Mouse (Mus musculus) frontal cortex, adult (tissue): ENCODE data around the gene Cwc25.
"Not testable (repeated sequence)": the region's sequence is repeated elsewhere in the genome, so short reads cannot be mapped to it uniquely, and the experiment has no call there.

Experiments used
- ATAC-seq: cut with Nextera tagmentation; 2 replicates; pipeline ENCODE4 v1.9.2; 2017; ENCODE audit warnings: mild to moderate bottlenecking, moderate library complexity, mixed read lengths; ENCODE audit not compliant: low TSS enrichment

Cwc25 gene

DNA sequence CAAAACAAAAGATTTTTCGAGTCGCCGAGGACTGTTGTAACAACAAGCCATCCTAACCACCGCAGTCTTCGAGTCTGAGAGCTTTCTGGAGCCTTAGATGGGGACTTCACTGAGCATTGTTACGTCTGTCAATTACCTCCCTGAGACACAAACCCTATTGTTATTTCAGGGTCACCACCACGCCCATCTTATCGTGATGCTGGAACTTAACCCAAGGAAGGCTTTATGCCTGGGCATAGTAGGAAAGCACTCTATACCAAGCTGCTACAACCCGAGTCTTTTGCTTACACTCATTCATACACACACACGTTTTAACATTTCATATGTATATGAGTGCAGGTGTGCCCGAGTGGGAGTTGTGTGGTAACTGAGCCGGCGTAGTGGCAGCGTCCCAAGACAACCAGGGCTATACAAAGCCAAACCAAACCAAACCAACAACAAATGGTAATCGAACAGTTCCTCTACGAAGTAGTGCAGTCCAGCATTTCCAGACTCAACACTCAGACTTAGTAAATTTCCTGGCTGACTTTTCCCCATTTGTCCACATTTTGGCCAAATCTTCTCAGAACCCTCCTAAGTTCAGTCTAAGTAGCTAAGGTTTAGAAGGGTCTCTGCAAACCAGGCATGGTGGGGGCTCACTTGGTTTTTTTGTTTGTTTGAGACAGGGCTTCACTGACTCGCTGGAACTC lies 9.6 kb upstream of the Cwc25 start, which contains the start of gene 1700001P01Rik:
Gene 1700001P01Rik, minus strand, starts transcription at position 111 of the 689 bp plus-strand sequence.
- no peak for ATAC-seq

DNA sequence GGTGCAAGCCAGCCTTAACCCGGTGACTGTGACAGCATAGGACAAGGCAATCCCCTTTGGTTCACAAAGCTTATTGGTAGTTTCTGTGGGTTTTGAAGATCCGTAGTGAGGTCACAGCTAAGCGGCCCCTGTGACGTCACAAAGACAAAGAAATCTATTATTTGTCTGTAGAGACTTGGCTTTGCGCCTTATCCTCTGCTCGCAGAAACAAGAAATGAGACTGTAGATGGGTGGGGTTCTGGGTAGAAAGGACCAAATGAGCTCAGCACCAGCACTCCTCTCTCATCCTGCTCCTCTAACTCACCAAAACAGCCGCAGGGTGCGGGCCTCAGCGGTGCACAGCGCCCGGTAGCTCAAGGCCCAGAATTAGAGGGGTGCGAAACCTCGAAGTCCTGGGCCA lies 8.8 kb upstream of the Cwc25 start:
- ATAC-seq, result no peak

- ATAC-seq, result no peak
These were observed 5.1 kb upstream of the Cwc25 start for GRCm38 (mm10) chr11:97771410-97771809.

- ATAC-seq, result no peak
These were observed 3.3 kb upstream of the Cwc25 start for GRCm38 (mm10) chr11:97769704-97770103.

- no peak for ATAC-seq
These were observed 4.7 kb downstream of the Cwc25 start for GRCm38 (mm10) chr11:97761638-97762037.

DNA sequence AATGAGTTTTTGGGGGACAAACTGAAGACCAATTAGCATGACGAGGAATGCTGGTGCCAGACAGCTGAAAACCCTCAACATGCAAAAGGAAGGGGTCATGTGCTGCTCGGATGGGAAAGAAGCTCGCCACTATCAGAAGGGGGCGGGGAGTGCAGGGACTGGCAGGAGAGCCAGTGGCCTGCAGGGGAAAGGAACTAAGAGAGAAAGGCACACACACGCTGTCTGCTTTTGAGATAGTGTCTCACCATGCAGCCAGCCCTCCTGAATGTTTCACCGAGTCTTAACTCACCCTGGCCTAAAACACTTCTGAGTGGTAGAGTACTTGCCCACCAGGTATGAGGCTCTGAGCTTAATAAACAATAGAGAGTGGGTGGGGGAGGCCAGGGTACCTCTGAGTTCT lies 7.4 kb downstream of the Cwc25 start:
- ATAC-seq, result no peak

DNA sequence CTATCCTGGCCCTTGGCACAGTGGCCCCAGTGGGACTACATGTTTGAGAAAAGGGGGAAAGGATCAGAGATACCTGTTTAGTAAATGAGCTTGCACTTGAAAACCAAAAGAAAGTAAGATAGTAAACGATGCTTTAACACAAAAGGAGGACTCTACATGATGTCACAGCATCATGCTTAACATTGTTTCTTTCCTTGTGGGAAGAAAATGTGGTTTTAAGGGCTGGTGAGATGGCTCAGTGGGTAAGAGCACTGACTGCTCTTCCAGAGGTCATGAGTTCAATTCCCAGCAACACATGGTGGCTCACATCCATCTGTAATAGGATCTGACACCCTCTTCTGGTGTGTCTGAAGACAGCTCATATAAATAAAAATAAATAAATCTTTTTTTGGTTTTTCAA lies 8.2 kb downstream of the Cwc25 start:
- no peak for ATAC-seq

GRCm38 (mm10) chr11:97753277-97753676 lies 13.1 kb downstream of the Cwc25 start:
- peak; percentile 94 for ATAC-seq

- no peak for ATAC-seq
These were observed 17.9 kb downstream of the Cwc25 start for GRCm38 (mm10) chr11:97748496-97748895.

- ATAC-seq, result no peak
These were observed 18.6 kb downstream of the Cwc25 start for GRCm38 (mm10) chr11:97747773-97748172.

GRCm38 (mm10) chr11:97745331-97745721 lies 21.0 kb downstream of the Cwc25 start:
- no peak for ATAC-seq

DNA sequence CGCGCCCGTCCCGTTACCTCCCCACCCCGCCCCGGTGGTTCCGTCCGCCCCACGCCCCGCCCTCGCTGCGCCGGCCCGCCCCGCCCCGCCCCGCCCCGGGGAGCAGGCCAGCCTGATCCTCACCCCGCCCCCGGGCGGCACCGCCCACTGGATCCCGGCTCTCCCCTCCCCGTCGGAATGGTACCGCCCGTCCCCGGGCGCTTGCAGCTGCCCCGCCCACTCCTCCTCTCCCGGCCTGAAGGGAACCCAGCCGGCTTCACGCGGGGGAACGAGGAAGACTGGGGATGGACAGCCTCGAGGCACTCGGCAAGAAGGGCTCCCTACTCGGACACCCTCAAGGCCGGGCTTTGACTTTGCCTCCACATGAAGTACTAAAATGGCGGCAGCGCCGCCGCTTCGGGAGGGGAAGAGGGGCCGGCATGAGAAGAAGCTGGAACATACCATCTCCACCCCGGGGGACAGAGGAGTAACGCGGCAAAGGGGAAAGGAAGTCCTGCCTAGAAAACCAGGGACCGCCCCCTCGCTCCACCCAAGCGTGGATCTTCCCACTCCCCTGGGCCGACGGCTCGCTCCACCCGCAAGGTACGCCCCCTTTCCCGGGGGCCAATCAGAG lies 21.5 kb downstream of the Cwc25 start:
- ATAC-seq, result peak; percentile 87

DNA sequence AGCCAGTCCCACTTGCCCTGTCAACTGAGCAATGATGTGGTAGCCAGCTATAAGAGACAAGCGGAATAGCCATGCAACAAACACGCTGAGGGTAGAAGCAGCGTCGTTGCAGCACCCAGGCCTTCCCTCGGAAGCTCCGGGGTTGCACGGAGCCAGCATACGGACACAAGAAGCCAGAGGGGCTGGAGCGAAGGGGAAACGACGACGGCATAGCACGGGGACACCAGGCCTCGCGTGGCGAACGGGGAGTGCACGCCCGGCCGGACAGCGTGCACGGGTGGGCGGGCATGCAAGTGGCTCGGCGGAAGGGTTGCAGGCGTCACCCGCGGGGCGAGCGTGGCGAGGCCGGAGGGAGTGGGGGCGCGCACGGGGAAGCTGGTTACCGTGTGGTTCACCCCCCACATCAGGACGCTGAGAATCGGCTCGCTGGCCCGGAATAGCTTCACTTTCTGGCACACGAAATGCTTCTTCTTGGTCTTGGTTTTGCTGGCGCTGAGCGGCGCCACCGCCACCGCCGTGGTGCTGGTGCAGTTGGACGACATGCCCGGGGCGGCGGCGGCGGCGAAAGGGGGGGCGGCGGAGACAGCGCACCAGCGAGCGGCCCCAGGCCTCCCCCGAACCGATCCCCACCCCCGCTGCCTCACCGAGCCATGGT lies 22.2 kb downstream of the Cwc25 start, which contains the start of gene Pip4k2b:
Gene Pip4k2b, minus strand, starts transcription at position 642 of the 655 bp plus-strand sequence.
- peak; percentile 17; the same call in 1 of the 2 replicates for ATAC-seq

GRCm38 (mm10) chr11:97743423-97743822 lies 22.9 kb downstream of the Cwc25 start:
- ATAC-seq, result no peak

- ATAC-seq, result no peak
These were observed 23.8 kb downstream of the Cwc25 start for GRCm38 (mm10) chr11:97742591-97742990.

- no peak for ATAC-seq
These were observed 24.2 kb downstream of the Cwc25 start for GRCm38 (mm10) chr11:97742157-97742556.

GRCm38 (mm10) chr11:97740190-97740589 lies 26.2 kb downstream of the Cwc25 start:
- ATAC-seq, result no peak

DNA sequence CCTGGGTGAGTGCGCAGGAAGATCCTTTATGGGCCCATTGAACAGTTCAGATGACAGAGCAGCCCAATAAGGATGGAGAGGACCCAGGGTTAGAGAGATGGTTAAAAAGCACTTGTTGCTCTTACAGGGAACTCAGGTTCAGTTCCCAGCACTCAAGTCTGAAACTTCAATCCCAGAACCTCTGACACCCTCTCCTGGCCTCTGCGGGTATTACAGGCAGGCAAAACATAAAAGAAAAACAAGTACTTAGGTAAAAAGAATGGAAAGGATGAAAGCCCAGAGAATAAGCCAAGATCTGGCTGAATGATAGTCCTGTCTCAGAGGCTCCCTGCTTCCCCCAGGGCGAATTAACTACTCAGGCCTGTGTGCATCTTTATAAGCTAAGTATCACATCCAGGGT lies 27.2 kb downstream of the Cwc25 start:
- no peak for ATAC-seq

DNA sequence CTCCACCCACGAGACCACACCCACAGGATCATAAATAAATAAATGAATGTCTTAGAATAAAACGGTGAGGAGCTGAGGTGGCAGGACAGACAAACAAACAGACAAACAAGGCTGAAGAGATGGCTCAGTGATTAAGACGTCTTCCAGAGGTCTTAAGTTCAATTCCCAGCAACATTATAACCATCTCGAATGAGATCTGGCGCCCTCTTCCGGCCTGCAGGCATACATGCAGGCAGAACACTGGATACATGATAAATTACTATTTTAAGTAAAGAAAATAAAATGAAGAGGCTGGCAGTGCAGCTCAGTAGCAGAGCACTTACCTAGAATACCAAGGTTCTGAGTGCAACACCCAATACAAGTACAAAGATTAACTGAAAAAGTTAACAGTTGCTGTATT lies 27.7 kb downstream of the Cwc25 start:
- no peak for ATAC-seq

DNA sequence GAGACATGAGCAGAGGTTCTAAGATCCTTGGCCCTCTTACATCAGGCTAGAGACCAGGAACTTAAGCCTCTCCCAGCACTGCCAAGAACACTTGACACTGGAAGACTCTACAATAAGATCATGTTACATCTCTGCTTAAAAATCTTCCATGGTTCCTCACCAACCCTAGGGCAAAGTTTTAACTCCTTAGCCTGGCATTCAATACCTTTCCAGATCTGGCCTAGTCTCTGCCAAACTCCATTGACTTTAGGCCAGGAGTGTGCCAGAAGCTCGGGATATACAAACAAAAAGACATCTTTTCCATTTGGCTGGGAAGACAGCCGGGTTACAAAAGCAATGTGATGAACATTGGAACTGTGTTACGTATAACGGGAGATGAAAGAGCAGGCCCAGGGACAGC lies 28.8 kb downstream of the Cwc25 start:
- no peak for ATAC-seq

DNA sequence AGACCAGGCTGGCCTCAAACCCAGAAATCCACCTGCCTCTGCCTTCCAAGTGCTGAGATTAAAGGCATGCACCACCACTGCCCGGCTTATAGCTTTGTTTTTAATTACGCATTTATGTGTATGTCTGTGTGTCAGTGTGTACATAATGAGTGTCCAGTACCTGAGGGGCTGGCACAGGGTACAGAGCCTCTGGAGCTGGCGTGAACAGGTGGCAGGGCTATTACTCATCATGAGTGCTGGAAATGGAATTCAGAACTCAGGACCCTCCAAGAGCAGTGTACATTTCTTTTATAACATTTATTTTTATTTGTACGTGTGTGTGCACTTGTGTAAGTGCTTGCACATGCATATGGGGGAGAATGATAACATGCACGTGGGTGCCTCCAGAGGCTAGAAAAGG lies 29.7 kb downstream of the Cwc25 start:
- ATAC-seq, result no peak

GRCm38 (mm10) chr11:97734810-97735209 lies 31.5 kb downstream of the Cwc25 start:
- ATAC-seq, result not testable (repeated sequence)

- no peak for ATAC-seq
These were observed 32.7 kb downstream of the Cwc25 start for GRCm38 (mm10) chr11:97733689-97734088.
